Mouse (Mus musculus): ENCODE data around the gene Mrpl55. TPM values are rescaled to one million over a fixed set of nuclear protein-coding genes. Genes with fewer than 3 reads are reported as not detected.

Mrpl55 gene
- total RNA-seq (2021) = 10 to 100 TPM; 52.0 to 57.9 TPM
- long read RNA-seq, experiment 1, transcript Mrpl55-204 (4 exons, 757 nt) = minor isoform, 6 of 92 reads
- long read RNA-seq, experiment 1, transcript Mrpl55-203 (4 exons, 792 nt) = minor isoform, 12 of 92 reads
- long read RNA-seq, experiment 1, transcript Mrpl55-205 (4 exons, 718 nt) = minor isoform, 9 of 92 reads
- long read RNA-seq, experiment 1, transcript Mrpl55-201 (4 exons, 940 nt) = major isoform, 53 of 92 reads
- long read RNA-seq, experiment 1, partial matches to known transcripts = 2 of 92 reads
- long read RNA-seq, experiment 1, other reads (novel, unspliced or antisense) = 10 of 92 reads
- long read RNA-seq, experiment 2, transcript Mrpl55-205 (4 exons, 718 nt) = minor isoform, 14 of 71 reads
- long read RNA-seq, experiment 2, transcript Mrpl55-201 (4 exons, 940 nt) = major isoform, 34 of 71 reads
- long read RNA-seq, experiment 2, transcript Mrpl55-203 (4 exons, 792 nt) = minor isoform, 10 of 71 reads
- long read RNA-seq, experiment 2, partial matches to known transcripts = 2 of 71 reads
- long read RNA-seq, experiment 2, other reads (novel, unspliced or antisense) = 10 of 71 reads

GRCm38 (mm10) chr11:59202081-59202995, at the start of gene Mrpl55:
TSS of gene Mrpl55 (plus strand) at chr11:59202486.
- DNase-seq (ENCODE audit: low spot score in 2 of 2) = peak; percentile 89 to 90

GRCm38 (mm10) chr11:59154220-59154619, 48.1 kb upstream of the Mrpl55 start:
- DNase-seq (ENCODE audit: low spot score in 2 of 2) = no peak

- DNase-seq (ENCODE audit: low spot score in 2 of 2) = no peak
These were observed 46.4 kb upstream of the Mrpl55 start for GRCm38 (mm10) chr11:59155900-59156299.

GRCm38 (mm10) chr11:59159099-59159498, 43.2 kb upstream of the Mrpl55 start:
- no peak for DNase-seq (ENCODE audit: low spot score in 2 of 2)

GRCm38 (mm10) chr11:59159558-59159957, 42.7 kb upstream of the Mrpl55 start:
- no peak for DNase-seq (ENCODE audit: low spot score in 2 of 2)

- DNase-seq (ENCODE audit: low spot score in 2 of 2) = no peak
These were observed 40.9 kb upstream of the Mrpl55 start for GRCm38 (mm10) chr11:59161398-59161797.

- no peak for DNase-seq (ENCODE audit: low spot score in 2 of 2)
These were observed 39.6 kb upstream of the Mrpl55 start for GRCm38 (mm10) chr11:59162443-59163254.

GRCm38 (mm10) chr11:59163255-59164236, 38.7 kb upstream of the Mrpl55 start, which contains the start of gene Iba57:
TSS of gene Iba57 (minus strand) at chr11:59163739.
- peak; percentile 86 to 95 for DNase-seq (ENCODE audit: low spot score in 2 of 2)

GRCm38 (mm10) chr11:59164384-59164783, 37.9 kb upstream of the Mrpl55 start:
- no peak for DNase-seq (ENCODE audit: low spot score in 2 of 2)

GRCm38 (mm10) chr11:59165616-59166241, 36.6 kb upstream of the Mrpl55 start:
- no peak for DNase-seq (ENCODE audit: low spot score in 2 of 2)

GRCm38 (mm10) chr11:59169807-59170206, 32.5 kb upstream of the Mrpl55 start:
- no peak for DNase-seq (ENCODE audit: low spot score in 2 of 2)

GRCm38 (mm10) chr11:59170549-59170948, 31.7 kb upstream of the Mrpl55 start:
- DNase-seq (ENCODE audit: low spot score in 2 of 2) = no peak

GRCm38 (mm10) chr11:59174189-59174838, 28.0 kb upstream of the Mrpl55 start:
- DNase-seq (ENCODE audit: low spot score in 2 of 2) = no peak

- no peak for DNase-seq (ENCODE audit: low spot score in 2 of 2)
These were observed 25.8 kb upstream of the Mrpl55 start for GRCm38 (mm10) chr11:59176475-59176874.

GRCm38 (mm10) chr11:59176921-59177320, 25.4 kb upstream of the Mrpl55 start:
- DNase-seq (ENCODE audit: low spot score in 2 of 2) = no peak

- no peak for DNase-seq (ENCODE audit: low spot score in 2 of 2)
These were observed 19.4 kb upstream of the Mrpl55 start, which contains the start of gene Gjc2 for GRCm38 (mm10) chr11:59182864-59183331. TSS of gene Gjc2 (minus strand) at chr11:59183213.

- DNase-seq (ENCODE audit: low spot score in 2 of 2) = no peak
These were observed 18.5 kb upstream of the Mrpl55 start for GRCm38 (mm10) chr11:59183821-59184220.

- no peak for DNase-seq (ENCODE audit: low spot score in 2 of 2)
These were observed 16.8 kb upstream of the Mrpl55 start for GRCm38 (mm10) chr11:59185490-59185889.
